Mouse (Mus musculus) myocyte (in vitro differentiated cells): ENCODE measurements around the gene Calb2.

Source experiments
- E2F4 ChIP-seq: IDR thresholded peaks from one replicate; pipeline ENCODE4 v1.6.1; 2011; ENCODE audit warnings: mild to moderate bottlenecking, control low read depth, moderate library complexity; ENCODE audit not compliant: insufficient read depth
- USF1 ChIP-seq: IDR thresholded peaks from one replicate; pipeline ENCODE4 v1.6.1; 2011; ENCODE audit warnings: low read depth, mild to moderate bottlenecking, control low read depth, moderate library complexity

- TF ChIP-seq E2F4: no peak
- TF ChIP-seq USF1: no peak
Measured at GRCm38 (mm10) chr8:110172161-110172560, 4.2 kb upstream of the Calb2 start.
